In the genomic region with DNA sequence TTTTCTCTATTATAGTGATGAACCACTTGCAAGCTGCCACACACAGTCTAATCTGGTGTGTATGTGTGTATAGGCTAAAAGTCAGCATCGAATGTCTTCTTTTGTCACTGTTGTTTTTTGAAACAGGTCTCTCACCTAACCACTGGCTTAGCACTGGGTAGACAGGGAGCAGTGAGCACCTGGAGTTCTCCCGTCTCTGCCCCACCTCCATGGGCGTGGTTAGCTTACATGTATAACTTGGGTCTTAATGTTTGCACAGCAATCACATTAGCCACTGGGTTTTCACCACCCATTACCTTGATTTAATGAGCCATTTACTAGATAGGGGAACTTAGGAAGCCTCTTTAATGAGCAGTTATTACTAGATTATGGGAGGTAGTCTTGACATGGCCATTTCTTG, we compare ENCODE assay signal across 23 mouse cellular contexts. TPM values are rescaled to one million over a fixed set of nuclear protein-coding genes. Genes with fewer than 3 reads are reported as not detected.
DNase-seq lines count a peak whose midpoint lies in the region; ATAC-seq lines count a peak whose summit lies in the region.
"Had no signal": no experiment of that assay in that cellular context is flagged by ENCODE, and none has a peak within 500 bp of the region (broad histone marks: within the 10 kb centered on the region; RNA-seq: fewer than 3 reads in every experiment).

No protein-coding gene starts in this region.

- no peaks in the 10 kb centered on the region for H3K4me1 ChIP-seq in intestine, embryonic 15.5 days (replicated peaks)
- no peaks in the 10 kb centered on the region for H3K4me1 ChIP-seq in stomach, embryonic 15.5 days
- H3K4me1 ChIP-seq: forebrain, embryonic 10.5 days; forebrain, embryonic 13.5 days; hindbrain, embryonic 12.5 days; hindbrain, embryonic 15.5 days had no signal

- DNase-seq in R1 (ENCODE audit: low read depth, low spot score) = peak; percentile 14
- DNase-seq in frontal cortex, postnatal 10 days (ENCODE audit: low spot score in 2 of 2) = no peak
- DNase-seq in gastrocnemius, postnatal 4 days (ENCODE audit: low spot score in 2 of 2) = no peak
- DNase-seq in lung, postnatal 14 days = no peak
- DNase-seq: adrenal gland, adult 2 months; adrenal gland, postnatal 14 days; cerebellum, adult 11-12 months; cerebellum, adult 8-10 months; cerebellum, postnatal 10 days; cerebellum, postnatal 36 days; gastrocnemius, postnatal 25 days; heart, adult 2 months; kidney, adult 11 months had no signal

- H3K36me3 ChIP-seq in intestine, embryonic 15.5 days = no peaks in the 10 kb centered on the region
- H3K36me3 ChIP-seq in stomach, embryonic 15.5 days = 0 out of 2 replicates have a peak, but pooled peaks cover 6% of the 10 kb centered on the region
- H3K36me3 ChIP-seq: heart, embryonic 10.5 days had no signal

- H3K27me3 ChIP-seq in intestine, embryonic 15.5 days (replicated peaks) = no peaks in the 10 kb centered on the region
- no peaks in the 10 kb centered on the region for H3K27me3 ChIP-seq in stomach, embryonic 15.5 days (replicated peaks)
- H3K27me3 ChIP-seq: forebrain, embryonic 13.5 days; heart, embryonic 13.5 days; hindbrain, embryonic 12.5 days; hindbrain, embryonic 15.5 days had no signal

- 66% methylated on average over 3 of the region's 3 CpGs for WGBS in intestine, embryonic 15.5 days
- 74% methylated on average over 3 of the region's 3 CpGs for WGBS in stomach, embryonic 15.5 days

- ATAC-seq in intestine, embryonic 15.5 days = peak; percentile 86
- ATAC-seq in stomach, embryonic 15.5 days (ENCODE audit: insufficient read depth, low FRiP score, low read depth) = peak; percentile 78; the same call in 1 of the 2 replicates
- ATAC-seq: forebrain, embryonic 13.5 days; forebrain, embryonic 16.5 days had no signal

- no peak overlapping the region for H3K9ac ChIP-seq in intestine, embryonic 15.5 days
- H3K9ac ChIP-seq in stomach, embryonic 15.5 days = no peak overlapping the region
- H3K9ac ChIP-seq: forebrain, embryonic 13.5 days; heart, embryonic 13.5 days; hindbrain, embryonic 12.5 days; hindbrain, embryonic 15.5 days had no signal

- H3K27ac ChIP-seq in intestine, embryonic 15.5 days = no peak overlapping the region
- no peak overlapping the region for H3K27ac ChIP-seq in stomach, embryonic 15.5 days
- H3K27ac ChIP-seq: forebrain, embryonic 10.5 days; forebrain, embryonic 13.5 days; heart, adult 2 months; heart, embryonic 10.5 days; heart, embryonic 13.5 days; hindbrain, embryonic 12.5 days; hindbrain, embryonic 15.5 days had no signal

- no peak overlapping the region for H3K4me2 ChIP-seq in intestine, embryonic 15.5 days (replicated peaks)
- no peak overlapping the region for H3K4me2 ChIP-seq in stomach, embryonic 15.5 days
- H3K4me2 ChIP-seq: forebrain, embryonic 13.5 days; heart, embryonic 13.5 days; hindbrain, embryonic 12.5 days; hindbrain, embryonic 15.5 days had no signal

- H3K4me3 ChIP-seq in intestine, embryonic 15.5 days (replicated peaks) = no peak overlapping the region
- H3K4me3 ChIP-seq in stomach, embryonic 15.5 days (replicated peaks) = no peak overlapping the region
- H3K4me3 ChIP-seq: forebrain, embryonic 10.5 days; forebrain, embryonic 13.5 days; heart, adult 2 months; heart, embryonic 10.5 days; heart, embryonic 13.5 days; hindbrain, embryonic 12.5 days; hindbrain, embryonic 15.5 days had no signal

- H3K9me3 ChIP-seq in intestine, embryonic 15.5 days = no peaks in the 10 kb centered on the region
- no peaks in the 10 kb centered on the region for H3K9me3 ChIP-seq in stomach, embryonic 15.5 days
- H3K9me3 ChIP-seq: forebrain, embryonic 10.5 days; forebrain, embryonic 13.5 days; heart, embryonic 10.5 days; heart, embryonic 13.5 days; hindbrain, embryonic 12.5 days; hindbrain, embryonic 15.5 days had no signal

RNA-seq across cellular contexts. Expression of a gene that starts 47.2 kb away (rescaled TPM):
- polyA plus RNA-seq in intestine, embryonic 15.5 days (2015; fragmentation: Nextera tagmentation; extraction: Ambion mirVana) = 4.2 and 4.4 TPM in 2 replicates
- 5.0 and 5.2 TPM in 2 replicates for polyA plus RNA-seq in stomach, embryonic 15.5 days (2015; fragmentation: Nextera tagmentation; extraction: Ambion mirVana)
- 10 to 100 TPM in 1 of 2 experiments, 1 to 10 TPM in 1; 8.0 to 11.3 TPM for total RNA-seq in gastrocnemius, postnatal 4 days (2021)
- total RNA-seq: hematopoietic stem cell, adult 5-6 weeks had no signal
